Mouse (Mus musculus): Measurements from ENCODE around the gene Gm20388. TPM values are rescaled to one million over a fixed set of nuclear protein-coding genes. Genes with fewer than 3 reads are reported as not detected.

Gene Gm20388
- polyA plus RNA-seq, 1 experiment = 23.9 TPM

GRCm38 (mm10) chr8:119887130-119887529 is 23.5 kb upstream of the Gm20388 start:
- Histone ChIP-seq H3K4me1 (ENCODE audit: control insufficient read depth, insufficient read depth, low read length) (no peaks in the 10 kb centered on the region), H3K4me3 (ENCODE audit: insufficient read depth, low read length) (no peak overlapping the region), H3K27ac (ENCODE audit: insufficient read depth, low read length) (no peak overlapping the region)
- TF ChIP-seq CTCF (IDR thresholded peaks at IDR 0.05; ENCODE audit: extremely low read depth, insufficient read depth, low read length) = peak; percentile 48
- TF ChIP-seq POLR2A (IDR thresholded peaks at IDR 0.05; ENCODE audit: extremely low read depth, insufficient read depth, low read length) = no peak

GRCm38 (mm10) chr8:119888012-119888411 is 22.6 kb upstream of the Gm20388 start:
- no peak overlapping the region for H3K4me3 ChIP-seq (ENCODE audit: insufficient read depth, low read length)
- H3K4me1 ChIP-seq (ENCODE audit: control insufficient read depth, insufficient read depth, low read length) = no peaks in the 10 kb centered on the region
- no peak overlapping the region for H3K27ac ChIP-seq (ENCODE audit: insufficient read depth, low read length)
- TF ChIP-seq CTCF (IDR thresholded peaks at IDR 0.05; ENCODE audit: extremely low read depth, insufficient read depth, low read length) = no peak
- no peak for TF ChIP-seq POLR2A (IDR thresholded peaks at IDR 0.05; ENCODE audit: extremely low read depth, insufficient read depth, low read length)

GRCm38 (mm10) chr8:119897069-119897468 is 13.6 kb upstream of the Gm20388 start:
- Histone ChIP-seq H3K4me1 (ENCODE audit: control insufficient read depth, insufficient read depth, low read length) (no peaks in the 10 kb centered on the region), H3K27ac (ENCODE audit: insufficient read depth, low read length) (no peak overlapping the region), H3K4me3 (ENCODE audit: insufficient read depth, low read length) (no peak overlapping the region)
- TF ChIP-seq POLR2A (IDR thresholded peaks at IDR 0.05; ENCODE audit: extremely low read depth, insufficient read depth, low read length) (no peak), CTCF (IDR thresholded peaks at IDR 0.05; ENCODE audit: extremely low read depth, insufficient read depth, low read length) (no peak)

GRCm38 (mm10) chr8:119897933-119898332 is 12.7 kb upstream of the Gm20388 start:
- TF ChIP-seq POLR2A (IDR thresholded peaks at IDR 0.05; ENCODE audit: extremely low read depth, insufficient read depth, low read length) (no peak), CTCF (IDR thresholded peaks at IDR 0.05; ENCODE audit: extremely low read depth, insufficient read depth, low read length) (no peak)

GRCm38 (mm10) chr8:119901349-119901748 is 9.3 kb upstream of the Gm20388 start:
- no peak overlapping the region for H3K27ac ChIP-seq (ENCODE audit: insufficient read depth, low read length)
- no peak overlapping the region for H3K4me3 ChIP-seq (ENCODE audit: insufficient read depth, low read length)
- no peaks in the 10 kb centered on the region for H3K4me1 ChIP-seq (ENCODE audit: control insufficient read depth, insufficient read depth, low read length)
- TF ChIP-seq CTCF (IDR thresholded peaks at IDR 0.05; ENCODE audit: extremely low read depth, insufficient read depth, low read length) = no peak
- no peak for TF ChIP-seq POLR2A (IDR thresholded peaks at IDR 0.05; ENCODE audit: extremely low read depth, insufficient read depth, low read length)

More at GRCm38 (mm10) chr8:119897933-119898332, 12.7 kb upstream of the Gm20388 start:
- Histone ChIP-seq H3K4me1 (ENCODE audit: control insufficient read depth, insufficient read depth, low read length) (no peaks in the 10 kb centered on the region), H3K4me3 (ENCODE audit: insufficient read depth, low read length) (no peak overlapping the region), H3K27ac (ENCODE audit: insufficient read depth, low read length) (no peak overlapping the region)

GRCm38 (mm10) chr8:119901952-119902351 is 8.7 kb upstream of the Gm20388 start:
- TF ChIP-seq POLR2A (IDR thresholded peaks at IDR 0.05; ENCODE audit: extremely low read depth, insufficient read depth, low read length) (no peak), CTCF (IDR thresholded peaks at IDR 0.05; ENCODE audit: extremely low read depth, insufficient read depth, low read length) (no peak)

GRCm38 (mm10) chr8:119904323-119904911 is 6.2 kb upstream of the Gm20388 start:
- H3K4me1 ChIP-seq (ENCODE audit: control insufficient read depth, insufficient read depth, low read length) = no peaks in the 10 kb centered on the region
- no peak overlapping the region for H3K27ac ChIP-seq (ENCODE audit: insufficient read depth, low read length)
- H3K4me3 ChIP-seq (ENCODE audit: insufficient read depth, low read length) = no peak overlapping the region
- no peak for TF ChIP-seq CTCF (IDR thresholded peaks at IDR 0.05; ENCODE audit: extremely low read depth, insufficient read depth, low read length)
- TF ChIP-seq POLR2A (IDR thresholded peaks at IDR 0.05; ENCODE audit: extremely low read depth, insufficient read depth, low read length) = no peak

More at GRCm38 (mm10) chr8:119901952-119902351, 8.7 kb upstream of the Gm20388 start:
- Histone ChIP-seq H3K27ac (ENCODE audit: insufficient read depth, low read length) (no peak overlapping the region), H3K4me1 (ENCODE audit: control insufficient read depth, insufficient read depth, low read length) (no peaks in the 10 kb centered on the region), H3K4me3 (ENCODE audit: insufficient read depth, low read length) (no peak overlapping the region)

- Histone ChIP-seq H3K4me3 (ENCODE audit: insufficient read depth, low read length) (peak within 1 kb of the TSS; percentile 69), H3K4me1 (ENCODE audit: control insufficient read depth, insufficient read depth, low read length) (peaks cover 2% of the 10 kb centered on the region), H3K27ac (ENCODE audit: insufficient read depth, low read length) (peak within 1 kb of the TSS; percentile 79)
- TF ChIP-seq POLR2A (IDR thresholded peaks at IDR 0.05; ENCODE audit: extremely low read depth, insufficient read depth, low read length) (no peak), CTCF (IDR thresholded peaks at IDR 0.05; ENCODE audit: extremely low read depth, insufficient read depth, low read length) (no peak)
Measured at GRCm38 (mm10) chr8:119909944-119910546, 596 bp upstream of the Gm20388 start, which contains the start of gene Usp10. Gene Usp10, plus strand, starts transcription at chr8:119910360.

- peak overlapping the region; percentile 69 for H3K4me3 ChIP-seq (ENCODE audit: insufficient read depth, low read length)
- peaks cover 2% of the 10 kb centered on the region for H3K4me1 ChIP-seq (ENCODE audit: control insufficient read depth, insufficient read depth, low read length)
- no peak for TF ChIP-seq CTCF (IDR thresholded peaks at IDR 0.05; ENCODE audit: extremely low read depth, insufficient read depth, low read length)
- no peak for TF ChIP-seq POLR2A (IDR thresholded peaks at IDR 0.05; ENCODE audit: extremely low read depth, insufficient read depth, low read length)
- H3K27ac ChIP-seq (ENCODE audit: insufficient read depth, low read length) = 0 out of 2 replicates have a peak overlapping the region, but pooled peaks have one; percentile 39
Measured at GRCm38 (mm10) chr8:119911258-119911962, 769 bp downstream of the Gm20388 start.

Measured in cortical plate, adult 2 months (tissue).